Mouse (Mus musculus) MEL (cell line): ENCODE data around the gene Gm49396.

ENCODE experiments used
- CTCF ChIP-seq, 3 experiments: IDR thresholded peaks in 2 of 3; conservative IDR thresholded peaks in 1 of 3; 2 replicates each; pipeline ENCODE4 v1.5.1; 2011 to 2012; ENCODE audit warnings: low read length in 3 of 3, low read depth in 2 of 3, mild to moderate bottlenecking in 2 of 3, improper control_type of control experiment in 1 of 3, inconsistent platforms in 1 of 3, mixed read lengths in 1 of 3, moderate library complexity in 1 of 3; ENCODE audit not compliant: control insufficient read depth in 1 of 3, insufficient read depth in 1 of 3, poor library complexity in 1 of 3, severe bottlenecking in 1 of 3
- EP300 ChIP-seq, 2 experiments: IDR thresholded peaks; 2 replicates each; pipeline ENCODE4 v1.6.1; 2011; ENCODE audit warnings: improper control_type of control experiment in 2 of 2, low read length in 2 of 2, low read depth in 1 of 2, mild to moderate bottlenecking in 1 of 2
- MAZ ChIP-seq: IDR thresholded peaks from 2 replicates; pipeline ENCODE4 v1.6.1; 2012; ENCODE audit warnings: low read depth, mild to moderate bottlenecking, inconsistent platforms, low read length, improper control_type of control experiment
- MEF2A ChIP-seq: IDR thresholded peaks from 2 replicates; pipeline ENCODE4 v1.6.1; 2014; ENCODE audit warnings: low read depth, mild to moderate bottlenecking, inconsistent platforms, low read length, improper control_type of control experiment; ENCODE audit not compliant: poor library complexity, insufficient replicate concordance, severe bottlenecking; ENCODE audit errors: extremely low read depth
- POLR2A ChIP-seq, 2 experiments: IDR thresholded peaks; 2 replicates each; pipeline ENCODE4 v1.6.1; 2011 to 2012; ENCODE audit warnings: low read length in 2 of 2, mild to moderate bottlenecking in 2 of 2, control low read depth in 1 of 2, improper control_type of control experiment in 1 of 2, low read depth in 1 of 2, moderate library complexity in 1 of 2; ENCODE audit not compliant: control insufficient read depth in 1 of 2, insufficient read depth in 1 of 2, poor library complexity in 1 of 2
- SMC3 ChIP-seq: IDR thresholded peaks from 2 replicates; pipeline ENCODE4 v1.6.1; 2011; ENCODE audit warnings: low read depth, low read length, improper control_type of control experiment
- TBP ChIP-seq: IDR thresholded peaks from 2 replicates; pipeline ENCODE4 v1.8.0; 2011; ENCODE audit warnings: low read depth, low read length, improper control_type of control experiment

- no peak for TF ChIP-seq SMC3
- TF ChIP-seq MAZ: no peak
- no peak for TF ChIP-seq CTCF (IDR thresholded peaks at IDR 0.05 in 2 of 3, conservative IDR thresholded peaks at IDR 0.05 in 1 of 3; ENCODE audit: control insufficient read depth in 1 of 3, insufficient read depth in 1 of 3, low read depth in 2 of 3, low read length in 3 of 3, poor library complexity in 1 of 3, severe bottlenecking in 1 of 3)
- TF ChIP-seq POLR2A (IDR thresholded peaks at IDR 0.05; ENCODE audit: control insufficient read depth in 1 of 2, insufficient read depth in 1 of 2, low read depth in 1 of 2, low read length in 2 of 2, poor library complexity in 1 of 2): no peak
- no peak for TF ChIP-seq EP300 (IDR thresholded peaks at IDR 0.05; ENCODE audit: low read depth in 1 of 2, low read length in 2 of 2)
- no peak for TF ChIP-seq TBP
- no peak for TF ChIP-seq MEF2A
These were observed 1.9 kb downstream of the Gm49396 start, which contains the start of gene Igflr1 for GRCm38 (mm10) chr7:30564970-30565571.
